Mouse (Mus musculus) intestine, postnatal 0 days (tissue): ENCODE results near the gene Gm49673. TPM values are rescaled to one million over a fixed set of nuclear protein-coding genes. Genes with fewer than 3 reads are reported as not detected.
"Not testable (repeated sequence)": the region's sequence is repeated elsewhere in the genome, so short reads cannot be mapped to it uniquely, and the experiment has no call there.

Experiments
- ATAC-seq: fragments of 200-750 bp; cut with Nextera tagmentation; 2 replicates; pipeline ENCODE4 v1.8.0; 2017; ENCODE audit warnings: mild to moderate bottlenecking, moderate TSS enrichment, moderate library complexity
- H3K27ac ChIP-seq: fragments of 300-500 bp; sonication (generic); 2 replicates; pipeline ENCODE4 v1.5.1; 2014; ENCODE audit warnings: mild to moderate bottlenecking, low read depth, low read length, moderate library complexity
- H3K27me3 ChIP-seq: fragments of 300-500 bp; sonication (generic); replicated peaks from 2 replicates; pipeline ENCODE4 v1.6.1; 2014; ENCODE audit warnings: low read length, mixed read lengths; ENCODE audit not compliant: control insufficient read depth, insufficient read depth
- H3K36me3 ChIP-seq: fragments of 300-500 bp; sonication (generic); 2 replicates; pipeline ENCODE4 v1.6.1; 2014; ENCODE audit warnings: mild to moderate bottlenecking, moderate library complexity; ENCODE audit not compliant: control insufficient read depth, insufficient read depth
- H3K4me1 ChIP-seq: fragments of 300-500 bp; sonication (generic); replicated peaks from 2 replicates; pipeline ENCODE4 v1.6.1; 2014; ENCODE audit warnings: antibody characterized with exemption, low read length, mixed read lengths; ENCODE audit not compliant: control insufficient read depth, insufficient read depth
- H3K4me2 ChIP-seq: fragments of 300-500 bp; sonication (generic); replicated peaks from 2 replicates; pipeline ENCODE4 v1.6.1; 2014; ENCODE audit warnings: low read depth, mild to moderate bottlenecking, moderate library complexity
- H3K4me3 ChIP-seq: fragments of 300-500 bp; sonication (generic); 2 replicates; pipeline ENCODE4 v1.5.1; 2014; ENCODE audit warnings: low read depth, low read length
- H3K9ac ChIP-seq: fragments of 300-500 bp; sonication (generic); 2 replicates; pipeline ENCODE4 v1.6.1; 2014; ENCODE audit warnings: mild to moderate bottlenecking, low read depth, low read length
- H3K9me3 ChIP-seq: fragments of 300-500 bp; sonication (generic); 2 replicates; pipeline ENCODE4 v1.6.1; 2016; ENCODE audit warnings: mixed run types; ENCODE audit not compliant: control insufficient read depth
- CTCF ChIP-seq: sonication (generic); IDR thresholded peaks from 2 replicates; pipeline ENCODE4 v1.5.1; 2016; ENCODE audit warnings: low read depth, mild to moderate bottlenecking, control low read depth, antibody characterized with exemption, moderate library complexity
- WGBS: fragments of 180-500 bp; shearing (Covaris S2); extraction: QIAGEN DNeasy Blood & Tissue Kit; methylation state at CpG from one replicate; pipeline ENCODE4 v1.1.7; 2014; 5-methylcytosine and 5-hydroxymethylcytosine counted together
- polyA plus RNA-seq: library from polyadenylated mRNA; unstranded; fragments of >200 nt; fragmentation: Nextera tagmentation; extraction: Ambion mirVana; gene quantifications from 2 replicates; pipeline ENCODE4 v1.2.1, GENCODE M21; 2015

The Gm49673 gene
- polyA plus RNA-seq, 1 experiment from 2014 or later, result not detected

- Histone ChIP-seq H3K36me3 (peaks cover 49% of the 10 kb centered on the region), H3K27me3 (no peaks in the 10 kb centered on the region), H3K27ac (no peak overlapping the region), H3K9ac (no peak overlapping the region), H3K4me2 (no peak overlapping the region), H3K4me3 (no peak overlapping the region), H3K4me1 (no peaks in the 10 kb centered on the region), H3K9me3 (no peaks in the 10 kb centered on the region)
- WGBS, result 44% methylated on average over 4 of the region's 4 CpGs
- no peak for TF ChIP-seq CTCF
- ATAC-seq, result no peak
These were observed 23.5 kb upstream of the Gm49673 start for GRCm38 (mm10) chr17:8171081-8171480.

DNA sequence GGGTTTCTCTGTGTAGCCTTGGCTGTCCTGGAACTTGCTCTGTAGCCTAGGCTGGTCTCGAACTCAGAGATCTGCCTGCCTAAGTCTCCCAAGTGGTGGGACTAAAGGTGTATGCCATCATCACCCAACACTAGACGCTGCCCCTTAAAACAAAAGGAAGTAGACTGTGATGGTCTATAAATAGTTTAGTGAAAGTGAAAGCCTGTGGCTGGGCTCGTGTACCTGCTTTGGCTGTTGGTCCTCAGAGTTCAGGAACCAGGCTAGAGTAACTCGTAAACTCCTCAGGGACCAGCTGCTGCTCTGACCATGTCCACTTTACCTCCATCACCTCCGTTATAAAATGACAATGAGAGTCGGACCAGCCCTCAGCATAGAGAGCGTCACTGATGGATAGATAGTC, 22.7 kb upstream of the Gm49673 start:
- H3K4me1 ChIP-seq, result no peaks in the 10 kb centered on the region
- no peak overlapping the region for H3K4me2 ChIP-seq
- no peaks in the 10 kb centered on the region for H3K27me3 ChIP-seq
- peaks cover 42% of the 10 kb centered on the region for H3K36me3 ChIP-seq
- no peak overlapping the region for H3K27ac ChIP-seq
- H3K9ac ChIP-seq, result no peak overlapping the region
- H3K4me3 ChIP-seq, result no peak overlapping the region
- ATAC-seq, result no peak
- WGBS, result 75% methylated on average over 7 of the region's 7 CpGs
- H3K9me3 ChIP-seq, result no peaks in the 10 kb centered on the region
- TF ChIP-seq CTCF, result no peak

DNA sequence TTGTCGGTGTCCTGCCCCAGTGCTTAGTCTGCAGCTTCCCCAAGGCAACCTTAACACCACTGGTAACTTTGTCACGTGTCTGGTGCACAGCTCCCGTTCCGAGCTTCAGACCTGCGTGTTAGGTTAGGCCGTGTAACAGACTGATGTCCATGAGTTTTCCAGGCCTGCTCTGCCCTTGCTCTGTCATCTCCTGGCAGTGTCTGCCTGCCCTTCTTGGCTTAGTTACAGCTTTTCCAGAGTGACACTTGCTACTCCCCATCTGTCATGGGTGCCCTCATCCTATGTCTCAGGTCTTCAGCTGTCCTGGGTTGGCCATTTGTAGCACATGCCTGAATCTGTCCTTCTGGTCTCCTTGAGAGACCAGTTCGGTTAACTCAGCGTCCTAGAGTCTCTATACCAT, 19.8 kb upstream of the Gm49673 start:
- ATAC-seq, H3K9ac ChIP-seq, H3K4me2 ChIP-seq, H3K4me1 ChIP-seq, H3K27me3 ChIP-seq, H3K9me3 ChIP-seq, H3K4me3 ChIP-seq, H3K27ac ChIP-seq: not testable (repeated sequence)
- peaks cover 23% of the 10 kb centered on the region for H3K36me3 ChIP-seq
- WGBS, result 86% methylated on average over 5 of the region's 8 CpGs

GRCm38 (mm10) chr17:8166454-8166853, 18.9 kb upstream of the Gm49673 start:
- H3K9ac ChIP-seq, H3K4me3 ChIP-seq, H3K4me1 ChIP-seq, H3K27ac ChIP-seq, H3K27me3 ChIP-seq, ATAC-seq, H3K9me3 ChIP-seq: not testable (repeated sequence)
- H3K4me2 ChIP-seq, result peak overlapping the region; percentile 51
- 13% methylated on average over 1 of the region's 3 CpGs for WGBS
- H3K36me3 ChIP-seq, result peaks cover 18% of the 10 kb centered on the region

GRCm38 (mm10) chr17:8165977-8166376, 18.4 kb upstream of the Gm49673 start:
- peak overlapping the region; percentile 45 for H3K4me3 ChIP-seq
- not testable (repeated sequence) for H3K27ac ChIP-seq, H3K9me3 ChIP-seq, H3K27me3 ChIP-seq, H3K9ac ChIP-seq, ATAC-seq, H3K4me1 ChIP-seq
- WGBS, result 1% methylated on average over 11 of the region's 11 CpGs
- peak overlapping the region; percentile 51 for H3K4me2 ChIP-seq
- H3K36me3 ChIP-seq, result peaks cover 15% of the 10 kb centered on the region

- H3K4me1 ChIP-seq, H3K27me3 ChIP-seq, H3K9me3 ChIP-seq, H3K27ac ChIP-seq: not testable (repeated sequence)
- Histone ChIP-seq H3K36me3 (peaks cover 11% of the 10 kb centered on the region), H3K4me2 (peak overlapping the region; percentile 51), H3K4me3 (peak overlapping the region; percentile 45), H3K9ac (peak overlapping the region; percentile 26; the same call in 1 of the 2 replicates)
- peak; percentile 53 for ATAC-seq
- WGBS, result under 1% methylated on average over 34 of the region's 42 CpGs
These were observed 18.0 kb upstream of the Gm49673 start for GRCm38 (mm10) chr17:8165608-8165945.

- H3K36me3 ChIP-seq, H3K27ac ChIP-seq, H3K27me3 ChIP-seq, H3K9me3 ChIP-seq, H3K4me1 ChIP-seq: not testable (repeated sequence)
- ATAC-seq, result peak; percentile 98
- under 1% methylated on average over 12 of the region's 55 CpGs for WGBS
- Histone ChIP-seq H3K9ac (peak within 1 kb of the TSS; percentile 26; the same call in 1 of the 2 replicates), H3K4me3 (peak within 1 kb of the TSS; percentile 45), H3K4me2 (peak within 1 kb of the TSS; percentile 51)
These were observed 17.4 kb upstream of the Gm49673 start, which contains the start of gene Fgfr1op for GRCm38 (mm10) chr17:8164701-8165607. TSS of gene Fgfr1op (plus strand) at chr17:8165501.
